Mouse (Mus musculus) kidney, postnatal 0 days (tissue): ENCODE measurements around the gene Rinl. TPM values are rescaled to one million over a fixed set of nuclear protein-coding genes. Genes with fewer than 3 reads are reported as not detected.

Source experiments
- ATAC-seq: fragments of 200-750 bp; cut with Nextera tagmentation; replicated peaks from 2 replicates; pipeline ENCODE4 v1.8.0; 2017; ENCODE audit warnings: low read depth, moderate number of reproducible peaks, moderate TSS enrichment, moderate library complexity; ENCODE audit not compliant: low FRiP score
- DNase-seq: peaks from one replicate; pipeline ENCODE4 v3.0.0-alpha.2; 2016; ENCODE audit warnings: low spot score
- H3K27ac ChIP-seq: fragments of 300-500 bp; sonication (generic); 2 replicates; pipeline ENCODE4 v1.5.1; 2014; ENCODE audit warnings: mild to moderate bottlenecking
- H3K27me3 ChIP-seq: fragments of 300-500 bp; sonication (generic); 2 replicates; pipeline ENCODE4 v1.6.1; 2014; ENCODE audit warnings: low read length, mixed read lengths; ENCODE audit not compliant: insufficient read depth
- H3K36me3 ChIP-seq: fragments of 300-500 bp; sonication (generic); 2 replicates; pipeline ENCODE4 v1.6.1; 2014; ENCODE audit warnings: low read length, mixed read lengths; ENCODE audit not compliant: insufficient read depth
- H3K4me1 ChIP-seq: fragments of 300-500 bp; sonication (generic); replicated peaks from 2 replicates; pipeline ENCODE4 v1.6.1; 2014; ENCODE audit warnings: antibody characterized with exemption, low read length, mixed read lengths; ENCODE audit not compliant: insufficient read depth
- H3K4me2 ChIP-seq: fragments of 300-500 bp; sonication (generic); 2 replicates; pipeline ENCODE4 v1.6.1; 2014; ENCODE audit warnings: mild to moderate bottlenecking, low read length, moderate library complexity, mixed read lengths
- H3K4me3 ChIP-seq: fragments of 300-500 bp; sonication (generic); replicated peaks from 2 replicates; pipeline ENCODE4 v1.5.1; 2014; ENCODE audit warnings: low read depth, low read length
- H3K9ac ChIP-seq: fragments of 300-500 bp; sonication (generic); 2 replicates; pipeline ENCODE4 v1.6.1; 2014; ENCODE audit warnings: low read depth, low read length
- H3K9me3 ChIP-seq: fragments of 300-500 bp; sonication (generic); replicated peaks from 2 replicates; pipeline ENCODE4 v1.6.1; 2016; ENCODE audit warnings: low read length, inconsistent platforms, mixed read lengths
- CTCF ChIP-seq: IDR thresholded peaks from 2 replicates; pipeline ENCODE4 v1.5.1; 2016; ENCODE audit warnings: antibody characterized with exemption, low read depth, mild to moderate bottlenecking, moderate library complexity
- whole genome bisulfite sequencing: fragments of 180-500 bp; shearing (Covaris S2); extraction: QIAGEN DNeasy Blood & Tissue Kit; methylation state at CpG from one replicate; pipeline ENCODE4 v1.1.7; 2014; 5-methylcytosine and 5-hydroxymethylcytosine counted together
- polyA plus RNA-seq: library from polyadenylated mRNA; unstranded; fragments of >200 nt; fragmentation: Nextera tagmentation; extraction: Ambion mirVana; gene quantifications from 2 replicates; pipeline ENCODE4 v1.2.1, GENCODE M21; 2015

The Rinl gene
- polyA plus RNA-seq, 1 experiment from 2014 or later, result 6.3 TPM

DNA sequence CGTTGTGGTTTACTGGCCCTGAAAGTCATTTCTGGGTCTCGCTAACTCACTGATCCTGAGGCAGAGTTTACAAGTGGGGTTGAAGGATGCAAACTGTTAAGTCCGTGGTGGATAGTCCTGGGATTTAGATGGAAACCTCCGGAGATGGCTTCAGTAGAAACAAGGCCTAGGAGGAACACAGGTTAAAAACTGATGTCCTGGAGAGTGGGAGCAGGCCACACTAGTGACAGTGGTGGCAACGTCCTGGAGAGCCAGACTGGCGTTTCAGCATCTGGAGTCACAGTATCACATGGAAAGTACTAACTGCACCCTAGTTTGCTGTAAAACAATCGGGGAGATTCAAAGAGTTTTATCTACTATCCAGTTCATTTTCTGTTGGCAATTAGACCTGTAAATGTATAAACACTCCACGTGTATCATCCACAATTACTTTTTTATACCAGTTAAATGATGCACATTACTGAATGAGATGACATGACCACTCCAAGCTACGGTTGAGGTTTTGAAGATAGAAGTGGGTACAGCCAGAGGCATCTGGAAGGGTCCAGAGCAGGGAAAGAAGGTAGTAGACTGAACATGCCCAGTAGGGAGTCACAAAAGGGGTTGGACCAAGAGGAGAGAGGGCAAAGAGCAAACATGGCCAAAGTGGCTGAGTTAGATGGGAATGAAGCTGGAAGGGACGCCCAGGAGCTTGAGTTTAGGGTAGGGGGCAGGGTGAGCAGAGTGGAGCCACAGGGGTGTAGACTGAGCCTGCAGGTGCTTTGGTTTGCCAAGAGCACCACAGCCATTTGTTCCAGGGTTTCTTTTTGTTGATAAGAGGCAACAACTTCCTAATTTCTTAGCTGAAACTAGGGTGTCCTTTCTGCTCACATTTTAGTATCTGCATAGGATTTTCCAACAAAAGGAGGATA lies 34.5 kb downstream of the Rinl start:
- no peak for ATAC-seq
- peaks cover 42% of the 10 kb centered on the region for H3K36me3 ChIP-seq
- H3K4me3 ChIP-seq, result no peak overlapping the region
- peak overlapping the region; percentile 92 for H3K27ac ChIP-seq
- no peaks in the 10 kb centered on the region for H3K9me3 ChIP-seq
- no peak overlapping the region for H3K9ac ChIP-seq
- H3K4me1 ChIP-seq, result peaks cover 13% of the 10 kb centered on the region
- TF ChIP-seq CTCF, result no peak
- no peaks in the 10 kb centered on the region for H3K27me3 ChIP-seq
- H3K4me2 ChIP-seq, result no peak overlapping the region
- WGBS, result 60% methylated on average over 10 of the region's 10 CpGs
- DNase-seq, result no peak

- Histone ChIP-seq H3K9ac (no peak overlapping the region), H3K27ac (peak overlapping the region; percentile 92), H3K27me3 (no peaks in the 10 kb centered on the region), H3K36me3 (peaks cover 35% of the 10 kb centered on the region), H3K4me2 (no peak overlapping the region), H3K4me1 (peaks cover 13% of the 10 kb centered on the region), H3K9me3 (no peaks in the 10 kb centered on the region), H3K4me3 (no peak overlapping the region)
- 49% methylated on average over 2 of the region's 2 CpGs for WGBS
- DNase-seq (no peak), ATAC-seq (no peak)
- no peak for TF ChIP-seq CTCF
Measured at GRCm38 (mm10) chr7:28823932-28824331, 35.2 kb downstream of the Rinl start.

GRCm38 (mm10) chr7:28824941-28825685 lies 36.3 kb downstream of the Rinl start, which contains the start of gene Ech1:
Gene Ech1, plus strand, starts transcription at chr7:28825217.
- 2% methylated on average over 33 of the region's 33 CpGs for WGBS

GRCm38 (mm10) chr7:28825686-28826401 lies 37.1 kb downstream of the Rinl start:
- peak overlapping the region; percentile 65 for H3K9ac ChIP-seq
- peaks cover 13% of the 10 kb centered on the region for H3K4me1 ChIP-seq
- DNase-seq, result peak; percentile 43
- TF ChIP-seq CTCF, result peak; percentile 40; the same call in 1 of the 2 replicates
- WGBS, result 50% methylated on average over 11 of the region's 11 CpGs
- H3K4me2 ChIP-seq, result peak overlapping the region; percentile 52
- H3K36me3 ChIP-seq, result peaks cover 29% of the 10 kb centered on the region
- H3K9me3 ChIP-seq, result no peaks in the 10 kb centered on the region
- H3K4me3 ChIP-seq, result peak overlapping the region; percentile 39
- no peaks in the 10 kb centered on the region for H3K27me3 ChIP-seq
- peak overlapping the region; percentile 92 for H3K27ac ChIP-seq
- ATAC-seq, result no peak

More at GRCm38 (mm10) chr7:28824941-28825685, 36.3 kb downstream of the Rinl start, which contains the start of gene Ech1:
- Histone ChIP-seq H3K27ac (peak within 1 kb of the TSS; percentile 92), H3K4me1 (peaks cover 13% of the 10 kb centered on the region), H3K9ac (peak within 1 kb of the TSS; percentile 65), H3K9me3 (no peaks in the 10 kb centered on the region), H3K27me3 (no peaks in the 10 kb centered on the region), H3K36me3 (peaks cover 32% of the 10 kb centered on the region), H3K4me3 (peak within 1 kb of the TSS; percentile 39), H3K4me2 (peak within 1 kb of the TSS; percentile 55)
- DNase-seq, result peak; percentile 97
- peak; percentile 80 for ATAC-seq
- TF ChIP-seq CTCF, result peak; percentile 3; the same call in 1 of the 2 replicates

- Histone ChIP-seq H3K4me3 (0 out of 2 replicates have a peak overlapping the region, but pooled peaks have one; percentile 39), H3K9ac (no peak overlapping the region), H3K27me3 (no peaks in the 10 kb centered on the region), H3K4me1 (peaks cover 13% of the 10 kb centered on the region), H3K9me3 (no peaks in the 10 kb centered on the region), H3K27ac (peak overlapping the region; percentile 92; the same call in 1 of the 2 replicates), H3K4me2 (peak overlapping the region; percentile 52), H3K36me3 (peaks cover 29% of the 10 kb centered on the region)
- TF ChIP-seq CTCF, result no peak
- DNase-seq (no peak), ATAC-seq (no peak)
- 93% methylated on average over 7 of the region's 7 CpGs for WGBS
Measured at GRCm38 (mm10) chr7:28826402-28826772, 37.6 kb downstream of the Rinl start.
